Mouse (Mus musculus): ENCODE results near the gene Alg14. TPM values are rescaled to one million over a fixed set of nuclear protein-coding genes. Genes with fewer than 3 reads are reported as not detected.

Alg14 gene
- polyA plus RNA-seq, 1 experiment from 2014 or later = 17.7 TPM

DNA sequence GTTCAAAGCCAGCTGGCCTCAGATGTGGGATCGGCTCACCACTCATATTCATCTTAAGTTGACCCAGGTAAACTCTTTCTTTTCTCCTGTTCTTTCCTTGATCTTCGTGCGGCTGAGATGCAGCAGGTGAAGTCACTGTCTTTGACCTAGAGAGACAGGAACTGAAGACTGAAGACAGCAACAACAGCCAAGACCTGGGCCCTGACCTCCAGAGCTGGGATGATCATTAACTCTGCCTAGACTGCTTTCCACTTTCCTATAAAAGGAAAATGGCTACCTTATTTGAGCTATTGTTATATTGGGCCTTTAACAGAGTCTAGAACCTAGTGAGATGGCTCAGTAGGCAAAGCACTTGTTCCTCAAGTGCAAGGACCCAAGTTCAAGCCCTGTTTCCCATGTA, 116.8 kb downstream of the Alg14 start:
- H3K36me3 ChIP-seq = no peaks in the 10 kb centered on the region
- DNase-seq (no peak), ATAC-seq (ENCODE audit: low read depth) (no peak)
- no peaks in the 10 kb centered on the region for H3K4me1 ChIP-seq (replicated peaks)
- H3K4me3 ChIP-seq (replicated peaks) = no peak overlapping the region
- no peak overlapping the region for H3K9ac ChIP-seq
- no peaks in the 10 kb centered on the region for H3K9me3 ChIP-seq (replicated peaks)
- H3K4me2 ChIP-seq = no peak overlapping the region
- 81% methylated on average over 3 of the region's 3 CpGs for whole genome bisulfite sequencing (ENCODE audit: insufficient replicate concordance)
- no peaks in the 10 kb centered on the region for H3K27me3 ChIP-seq
- H3K27ac ChIP-seq = no peak overlapping the region

DNA sequence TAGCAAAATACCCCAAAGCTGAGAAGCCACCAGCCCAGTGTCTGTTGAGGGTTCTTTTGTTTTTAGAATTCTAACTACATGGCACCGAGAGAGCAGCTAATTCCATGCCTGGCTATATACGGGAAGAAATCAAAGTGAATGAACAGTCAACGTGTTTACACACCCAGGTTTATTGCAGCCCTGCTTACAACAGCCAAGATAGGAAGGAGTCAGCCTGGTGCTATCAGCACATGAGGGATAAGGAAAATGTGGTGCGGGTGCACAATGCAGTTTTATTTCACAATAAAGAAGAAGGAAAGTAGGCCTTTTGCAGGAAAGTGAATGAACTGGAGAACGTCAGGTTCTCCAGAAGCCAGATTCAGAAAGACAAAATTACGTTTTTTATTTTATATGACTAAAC, 119.9 kb downstream of the Alg14 start:
- Histone ChIP-seq H3K9ac (no peak overlapping the region), H3K27me3 (no peaks in the 10 kb centered on the region), H3K36me3 (no peaks in the 10 kb centered on the region), H3K4me3 (replicated peaks) (no peak overlapping the region), H3K27ac (no peak overlapping the region), H3K9me3 (replicated peaks) (no peaks in the 10 kb centered on the region), H3K4me1 (replicated peaks) (no peaks in the 10 kb centered on the region), H3K4me2 (no peak overlapping the region)
- 49% methylated on average over 6 of the region's 6 CpGs for WGBS (ENCODE audit: insufficient replicate concordance)
- ATAC-seq (ENCODE audit: low read depth) (no peak), DNase-seq (no peak)

Other genes with a start within 250 kb of the Alg14 start
- gene Rwdd3, start 120.1 kb upstream of the Alg14 start, polyA plus RNA-seq (2015; fragmentation: Nextera tagmentation; extraction: Ambion mirVana) = 1.9 and 2.1 TPM in 2 replicates
- 18.3 and 23.3 TPM in 2 replicates for gene Tmem56, start 8.7 kb upstream of the Alg14 start, polyA plus RNA-seq (2015; fragmentation: Nextera tagmentation; extraction: Ambion mirVana)
- 109 and 120 TPM in 2 replicates for gene Cnn3, start 134.7 kb downstream of the Alg14 start, polyA plus RNA-seq (2015; fragmentation: Nextera tagmentation; extraction: Ambion mirVana)
- gene Slc44a3, start 240.6 kb downstream of the Alg14 start, polyA plus RNA-seq (2015; fragmentation: Nextera tagmentation; extraction: Ambion mirVana) = 6.2 and 6.9 TPM in 2 replicates